Mouse (Mus musculus) thymus, postnatal 0 days (tissue): ENCODE measurements around the gene Gtf2h1. TPM values are rescaled to one million over a fixed set of nuclear protein-coding genes. Genes with fewer than 3 reads are reported as not detected.
"Not testable (repeated sequence)": the region's sequence is repeated elsewhere in the genome, so short reads cannot be mapped to it uniquely, and the experiment has no call there.

Experiments
- DNase-seq: peaks from one replicate; pipeline ENCODE4 v3.0.0-alpha.2; 2015; ENCODE audit warnings: low spot score
- polyA plus RNA-seq: library from polyadenylated mRNA; unstranded; fragments of >200 nt; fragmentation: Nextera tagmentation; extraction: Ambion mirVana; gene quantifications from 2 replicates; pipeline ENCODE4 v1.2.1, GENCODE M21; 2015

The Gtf2h1 gene
- polyA plus RNA-seq, result 54.3 and 56.6 TPM in 2 replicates

- peak; percentile 98 for DNase-seq
These were observed at the start of gene Gtf2h1, which contains the start of gene Hps5 for GRCm38 (mm10) chr7:46795287-46796205. TSS of gene Gtf2h1 (plus strand) at chr7:46796103. TSS of gene Hps5 (minus strand) at chr7:46796064.

GRCm38 (mm10) chr7:46746381-46746780 lies 49.5 kb upstream of the Gtf2h1 start:
- no peak for DNase-seq

GRCm38 (mm10) chr7:46748459-46748858 lies 47.4 kb upstream of the Gtf2h1 start:
- DNase-seq, result no peak

GRCm38 (mm10) chr7:46751490-46751889 lies 44.4 kb upstream of the Gtf2h1 start, which contains the start of gene Saa2:
TSS of gene Saa2 (plus strand) at chr7:46751790.
- no peak for DNase-seq

GRCm38 (mm10) chr7:46761049-46761795 lies 34.7 kb upstream of the Gtf2h1 start:
- no peak for DNase-seq

GRCm38 (mm10) chr7:46762601-46763000 lies 33.3 kb upstream of the Gtf2h1 start:
- no peak for DNase-seq

- DNase-seq, result no peak
These were observed 31.2 kb upstream of the Gtf2h1 start for GRCm38 (mm10) chr7:46764672-46765071.

- DNase-seq, result no peak
These were observed 28.5 kb upstream of the Gtf2h1 start for GRCm38 (mm10) chr7:46767371-46767770.

- DNase-seq, result no peak
These were observed 27.5 kb upstream of the Gtf2h1 start for GRCm38 (mm10) chr7:46768451-46768850.

GRCm38 (mm10) chr7:46770706-46771105 lies 25.2 kb upstream of the Gtf2h1 start:
- DNase-seq, result peak; percentile 67

- DNase-seq, result no peak
These were observed 6.6 kb upstream of the Gtf2h1 start for GRCm38 (mm10) chr7:46789177-46789849.

GRCm38 (mm10) chr7:46793871-46794270 lies 2.0 kb upstream of the Gtf2h1 start:
- DNase-seq, result no peak

GRCm38 (mm10) chr7:46796206-46796679 lies 340 bp downstream of the Gtf2h1 start:
- DNase-seq, result no peak

GRCm38 (mm10) chr7:46796779-46797178 lies 876 bp downstream of the Gtf2h1 start:
- no peak for DNase-seq

- DNase-seq, result no peak
These were observed 14.4 kb downstream of the Gtf2h1 start for GRCm38 (mm10) chr7:46810325-46810724.

GRCm38 (mm10) chr7:46814012-46814411 lies 18.1 kb downstream of the Gtf2h1 start:
- DNase-seq, result no peak

- DNase-seq, result not testable (repeated sequence)
These were observed 25.2 kb downstream of the Gtf2h1 start for GRCm38 (mm10) chr7:46820876-46821632.

GRCm38 (mm10) chr7:46827046-46827802 lies 31.3 kb downstream of the Gtf2h1 start:
- no peak for DNase-seq

- no peak for DNase-seq
These were observed 31.9 kb downstream of the Gtf2h1 start for GRCm38 (mm10) chr7:46827803-46828184.

GRCm38 (mm10) chr7:46829911-46830310 lies 34.0 kb downstream of the Gtf2h1 start:
- no peak for DNase-seq
